17 mouse cellular contexts compared by ENCODE assay signal in the genomic region with DNA sequence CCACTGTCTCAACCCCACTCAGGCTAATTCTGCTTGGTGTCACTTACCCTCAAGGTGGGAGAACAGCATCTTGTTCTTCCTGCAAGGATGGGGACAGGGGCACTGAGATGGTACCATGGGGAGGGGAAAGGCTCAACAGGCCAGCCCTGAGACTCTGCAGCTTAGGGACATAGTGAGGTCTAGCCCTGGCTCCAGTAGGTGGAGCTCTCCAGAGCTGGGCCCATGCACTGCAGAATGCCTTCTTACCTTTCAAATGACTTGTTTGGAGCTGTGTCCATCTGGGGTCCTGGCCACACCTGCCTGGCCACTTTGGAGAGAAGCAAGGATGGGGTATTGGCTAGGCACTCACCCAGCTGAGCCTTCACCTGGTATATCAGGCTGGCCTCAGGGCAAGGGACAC. TPM values are rescaled to one million over a fixed set of nuclear protein-coding genes. Genes with fewer than 3 reads are reported as not detected.
DNase-seq lines count a peak whose midpoint lies in the region; ATAC-seq and TF ChIP-seq lines count a peak whose summit lies in the region.
"Had no signal": no experiment of that assay in that cellular context is flagged by ENCODE, and none has a peak within 500 bp of the region (broad histone marks: within the 10 kb centered on the region; RNA-seq: fewer than 3 reads in every experiment).

No protein-coding gene starts in this region.

- H3K79me2 ChIP-seq in macrophage (ENCODE audit: inconsistent target): peaks cover 62% of the 10 kb centered on the region

- no peak overlapping the region for H3K27ac ChIP-seq in intestine, postnatal 0 days (ENCODE audit: low read depth, low read length)
- no peak overlapping the region for H3K27ac ChIP-seq in intestine, embryonic 16.5 days (ENCODE audit: low read length)
- no peak overlapping the region for H3K27ac ChIP-seq in thymus, adult 2 months (ENCODE audit: control insufficient read depth, insufficient read depth, low read length)
- H3K27ac ChIP-seq in macrophage: peak overlapping the region; percentile 84
- H3K27ac ChIP-seq: embryonic facial prominence, embryonic 13.5 days; forebrain, embryonic 13.5 days; intestine, embryonic 15.5 days had no signal

- peak; percentile 20 for DNase-seq in thymus, adult 2 months
- DNase-seq in thymus, postnatal 0 days (ENCODE audit: low spot score): no peak
- DNase-seq in right cerebral cortex, postnatal 36 days (ENCODE audit: low spot score in 2 of 2): no peak
- no peak for DNase-seq in right cerebral cortex, adult 2 months (ENCODE audit: low spot score in 2 of 2)
- DNase-seq in kidney, postnatal 25 days: no peak
- DNase-seq: cerebellum, adult 8-10 months had no signal

- H3K36me3 ChIP-seq in intestine, postnatal 0 days (ENCODE audit: control insufficient read depth, insufficient read depth): no peaks in the 10 kb centered on the region
- H3K36me3 ChIP-seq in intestine, embryonic 16.5 days (ENCODE audit: control insufficient read depth, insufficient read depth, low read length): no peaks in the 10 kb centered on the region
- no peaks in the 10 kb centered on the region for H3K36me3 ChIP-seq in thymus, adult 2 months (ENCODE audit: control insufficient read depth, insufficient read depth, low read length)
- H3K36me3 ChIP-seq in macrophage (ENCODE audit: inconsistent target): peaks cover 44% of the 10 kb centered on the region
- H3K36me3 ChIP-seq: embryonic facial prominence, embryonic 13.5 days; intestine, embryonic 15.5 days had no signal

- H3K4me1 ChIP-seq in intestine, postnatal 0 days (replicated peaks; ENCODE audit: control insufficient read depth, insufficient read depth, low read length): 0 out of 2 replicates have a peak, but pooled peaks cover under 1% of the 10 kb centered on the region
- no peaks in the 10 kb centered on the region for H3K4me1 ChIP-seq in intestine, embryonic 16.5 days (ENCODE audit: control insufficient read depth, insufficient read depth, low read length)
- H3K4me1 ChIP-seq in thymus, adult 2 months (replicated peaks; ENCODE audit: control insufficient read depth, insufficient read depth, low read length): peaks cover 14% of the 10 kb centered on the region
- H3K4me1 ChIP-seq: embryonic facial prominence, embryonic 13.5 days; forebrain, embryonic 13.5 days; intestine, embryonic 15.5 days had no signal

- TF ChIP-seq CTCF in intestine, postnatal 0 days (IDR thresholded peaks at IDR 0.05; ENCODE audit: low read depth): peak; percentile 62
- 0 out of 2 replicates have a peak, but pooled peaks have one; percentile 15 for TF ChIP-seq CTCF in thymus, adult 2 months (IDR thresholded peaks at IDR 0.05; ENCODE audit: borderline replicate concordance, control insufficient read depth, extremely low read depth, insufficient read depth, low read length, poor library complexity)

- TF ChIP-seq POLR2A in thymus, adult 2 months (IDR thresholded peaks at IDR 0.05; ENCODE audit: control insufficient read depth, extremely low read depth, insufficient read depth, low read length, poor library complexity): no peak

- H3K9ac ChIP-seq in intestine, postnatal 0 days (ENCODE audit: low read depth, low read length): no peak overlapping the region
- H3K9ac ChIP-seq in intestine, embryonic 16.5 days (ENCODE audit: low read depth, low read length): no peak overlapping the region
- H3K9ac ChIP-seq: embryonic facial prominence, embryonic 13.5 days; forebrain, embryonic 13.5 days; intestine, embryonic 15.5 days had no signal

- H3K27me3 ChIP-seq in intestine, postnatal 0 days (replicated peaks; ENCODE audit: control insufficient read depth, insufficient read depth, low read length): no peaks in the 10 kb centered on the region
- H3K27me3 ChIP-seq in intestine, embryonic 16.5 days (replicated peaks; ENCODE audit: control insufficient read depth, insufficient read depth, low read length): no peaks in the 10 kb centered on the region
- H3K27me3 ChIP-seq in thymus, adult 2 months (ENCODE audit: control insufficient read depth, insufficient read depth, low read length): no peaks in the 10 kb centered on the region
- H3K27me3 ChIP-seq: embryonic facial prominence, embryonic 13.5 days; forebrain, embryonic 13.5 days; intestine, embryonic 15.5 days; megakaryocyte, embryonic 14.5 days had no signal

- no peaks in the 10 kb centered on the region for H3K9me3 ChIP-seq in intestine, postnatal 0 days (ENCODE audit: control insufficient read depth)
- H3K9me3 ChIP-seq in intestine, embryonic 16.5 days (ENCODE audit: control insufficient read depth, low read length): no peaks in the 10 kb centered on the region
- H3K9me3 ChIP-seq: embryonic facial prominence, embryonic 13.5 days; forebrain, embryonic 13.5 days; intestine, embryonic 15.5 days; megakaryocyte, embryonic 14.5 days had no signal

- H3K4me3 ChIP-seq in intestine, postnatal 0 days (ENCODE audit: low read depth, low read length): no peak overlapping the region
- H3K4me3 ChIP-seq in intestine, embryonic 16.5 days (ENCODE audit: low read length): no peak overlapping the region
- H3K4me3 ChIP-seq in thymus, adult 2 months (ENCODE audit: control insufficient read depth, insufficient read depth, low read length): no peak overlapping the region
- no peak overlapping the region for H3K4me3 ChIP-seq in macrophage (ENCODE audit: inconsistent target)
- H3K4me3 ChIP-seq: embryonic facial prominence, embryonic 13.5 days; forebrain, embryonic 13.5 days; intestine, embryonic 15.5 days; myocyte had no signal

- H3K4me2 ChIP-seq in intestine, postnatal 0 days (replicated peaks; ENCODE audit: low read depth): no peak overlapping the region
- H3K4me2 ChIP-seq in intestine, embryonic 16.5 days (ENCODE audit: low read depth, low read length): no peak overlapping the region
- H3K4me2 ChIP-seq: embryonic facial prominence, embryonic 13.5 days; forebrain, embryonic 13.5 days; intestine, embryonic 15.5 days had no signal

- ATAC-seq in intestine, postnatal 0 days: no peak
- no peak for ATAC-seq in intestine, embryonic 16.5 days
- ATAC-seq: forebrain, embryonic 13.5 days; intestine, embryonic 15.5 days had no signal

RNA-seq across cellular contexts. Expression of a gene that starts 8.5 kb away (rescaled TPM):
- 1.3 and 1.4 TPM in 2 replicates for polyA plus RNA-seq in intestine, postnatal 0 days (2015; fragmentation: Nextera tagmentation; extraction: Ambion mirVana)
- polyA plus RNA-seq in intestine, embryonic 16.5 days (2015; fragmentation: Nextera tagmentation; extraction: Ambion mirVana): 2.1 and 2.4 TPM in 2 replicates
- polyA plus RNA-seq in thymus, adult 2 months (2012; rRNA removed): 7.8 and 7.9 TPM in 2 replicates
- 6.7 and 6.9 TPM in 2 replicates for polyA plus RNA-seq in thymus, postnatal 0 days (2015; fragmentation: Nextera tagmentation; extraction: Ambion mirVana)
- 1,000 to 10,000 TPM in 1 of 26 experiments, 100 to 1,000 TPM in 25; 103 to 1,091 (median 578) TPM for total RNA-seq in macrophage (2018; cell fraction: chromatin; rRNA removed)
- 100 to 1,000 TPM; 220 to 372 (median 288) TPM for total RNA-seq in macrophage (2018; cell fraction: cytosol; rRNA removed)
- total RNA-seq in macrophage (2018; cell fraction: nucleus; rRNA removed): 100 to 1,000 TPM in 25 of 26 experiments, 10 to 100 TPM in 1; 99.9 to 631 (median 425) TPM
- polyA plus RNA-seq in macrophage (2018): 185 to 303 TPM (median 275 TPM) in 3 replicates

RNA-seq across cellular contexts. Expression of a gene that starts 25.1 kb away (rescaled TPM):
- polyA plus RNA-seq in intestine, postnatal 0 days (2015; fragmentation: Nextera tagmentation; extraction: Ambion mirVana): 88.6 and 93.2 TPM in 2 replicates
- 204 and 233 TPM in 2 replicates for polyA plus RNA-seq in intestine, embryonic 16.5 days (2015; fragmentation: Nextera tagmentation; extraction: Ambion mirVana)
- polyA plus RNA-seq in thymus, adult 2 months (2012; rRNA removed): 133 and 145 TPM in 2 replicates
- polyA plus RNA-seq in thymus, postnatal 0 days (2015; fragmentation: Nextera tagmentation; extraction: Ambion mirVana): 262 and 278 TPM in 2 replicates
- 100 to 1,000 TPM in 23 of 26 experiments, 10 to 100 TPM in 3; 50.1 to 375 (median 230) TPM for total RNA-seq in macrophage (2018; cell fraction: chromatin; rRNA removed)
- 100 to 1,000 TPM in 3 of 26 experiments, 10 to 100 TPM in 23; 48.7 to 120 (median 76.1) TPM for total RNA-seq in macrophage (2018; cell fraction: cytosol; rRNA removed)
- total RNA-seq in macrophage (2018; cell fraction: nucleus; rRNA removed): 100 to 1,000 TPM in 20 of 26 experiments, 10 to 100 TPM in 6; 41.1 to 290 (median 182) TPM
- polyA plus RNA-seq in macrophage (2018): 65.2 to 94.5 TPM (median 74.5 TPM) in 3 replicates

RNA-seq across cellular contexts. Expression of a gene that starts 33.0 kb away (rescaled TPM):
- 217 and 232 TPM in 2 replicates for polyA plus RNA-seq in intestine, postnatal 0 days (2015; fragmentation: Nextera tagmentation; extraction: Ambion mirVana)
- 362 and 396 TPM in 2 replicates for polyA plus RNA-seq in intestine, embryonic 16.5 days (2015; fragmentation: Nextera tagmentation; extraction: Ambion mirVana)
- polyA plus RNA-seq in thymus, adult 2 months (2012; rRNA removed): 322 and 363 TPM in 2 replicates
- polyA plus RNA-seq in thymus, postnatal 0 days (2015; fragmentation: Nextera tagmentation; extraction: Ambion mirVana): 385 and 414 TPM in 2 replicates
- 100 to 1,000 TPM; 156 to 239 (median 217) TPM for total RNA-seq in macrophage (2018; cell fraction: chromatin; rRNA removed)
- total RNA-seq in macrophage (2018; cell fraction: cytosol; rRNA removed): 100 to 1,000 TPM; 134 to 180 (median 160) TPM
- total RNA-seq in macrophage (2018; cell fraction: nucleus; rRNA removed): 100 to 1,000 TPM; 156 to 225 (median 183) TPM
- 92.6 to 190 TPM (median 145 TPM) in 3 replicates for polyA plus RNA-seq in macrophage (2018)

RNA-seq across cellular contexts. Expression of a gene that starts 46.3 kb away (rescaled TPM):
- polyA plus RNA-seq in intestine, postnatal 0 days (2015; fragmentation: Nextera tagmentation; extraction: Ambion mirVana): 0.13 and 0.25 TPM in 2 replicates
- not detected in 2 replicates for polyA plus RNA-seq in intestine, embryonic 16.5 days (2015; fragmentation: Nextera tagmentation; extraction: Ambion mirVana)
- polyA plus RNA-seq in thymus, adult 2 months (2012; rRNA removed): 0.09 and 0.15 TPM in 2 replicates
- polyA plus RNA-seq in thymus, postnatal 0 days (2015; fragmentation: Nextera tagmentation; extraction: Ambion mirVana): 0.08 and 0.09 TPM in 2 replicates
- total RNA-seq in macrophage (2018; cell fraction: chromatin; rRNA removed): not detected
- total RNA-seq in macrophage (2018; cell fraction: cytosol; rRNA removed): under 1 TPM in 2 of 26 experiments, not detected in 24; 0.05 to 0.06 TPM
- not detected for total RNA-seq in macrophage (2018; cell fraction: nucleus; rRNA removed)
- polyA plus RNA-seq in macrophage (2018): not detected in 3 replicates
- total RNA-seq: gastrocnemius, adult 8-10 months; heart, postnatal 25 days had no signal
- polyA plus RNA-seq: limb, embryonic 11.5 days had no signal

RNA-seq across cellular contexts. Expression of a gene that starts 54.1 kb away (rescaled TPM):
- polyA plus RNA-seq in intestine, postnatal 0 days (2015; fragmentation: Nextera tagmentation; extraction: Ambion mirVana): 2.6 and 3.1 TPM in 2 replicates
- polyA plus RNA-seq in intestine, embryonic 16.5 days (2015; fragmentation: Nextera tagmentation; extraction: Ambion mirVana): 3.8 and 4.3 TPM in 2 replicates
- polyA plus RNA-seq in thymus, adult 2 months (2012; rRNA removed): 23.4 and 26.0 TPM in 2 replicates
- polyA plus RNA-seq in thymus, postnatal 0 days (2015; fragmentation: Nextera tagmentation; extraction: Ambion mirVana): 1.3 TPM in 2 replicates
- total RNA-seq in macrophage (2018; cell fraction: chromatin; rRNA removed): 10 to 100 TPM; 11.8 to 85.0 (median 49.1) TPM
- total RNA-seq in macrophage (2018; cell fraction: cytosol; rRNA removed): 10 to 100 TPM; 12.8 to 32.5 (median 20.5) TPM
- 10 to 100 TPM; 18.9 to 60.9 (median 39.2) TPM for total RNA-seq in macrophage (2018; cell fraction: nucleus; rRNA removed)
- polyA plus RNA-seq in macrophage (2018): 12.7 to 25.8 TPM (median 14.6 TPM) in 3 replicates

Comparison
In these comparisons a context has a peak if more than half of its experiments do, and no peak if none do; other contexts are left out.
1. RNA of a gene that starts 8.5 kb away (polyA plus RNA-seq): 185 to 303 TPM in macrophage; 7.8 to 7.9 TPM in thymus, adult 2 months, 6.7 to 6.9 TPM in thymus, postnatal 0 days, 2.1 to 2.4 TPM in intestine, embryonic 16.5 days and 1.3 to 1.4 TPM in intestine, postnatal 0 days; every median in the first group is over 10 times any median in the second.